Comparison of ENCODE assay signal across 8 mouse cellular contexts in the genomic region with DNA sequence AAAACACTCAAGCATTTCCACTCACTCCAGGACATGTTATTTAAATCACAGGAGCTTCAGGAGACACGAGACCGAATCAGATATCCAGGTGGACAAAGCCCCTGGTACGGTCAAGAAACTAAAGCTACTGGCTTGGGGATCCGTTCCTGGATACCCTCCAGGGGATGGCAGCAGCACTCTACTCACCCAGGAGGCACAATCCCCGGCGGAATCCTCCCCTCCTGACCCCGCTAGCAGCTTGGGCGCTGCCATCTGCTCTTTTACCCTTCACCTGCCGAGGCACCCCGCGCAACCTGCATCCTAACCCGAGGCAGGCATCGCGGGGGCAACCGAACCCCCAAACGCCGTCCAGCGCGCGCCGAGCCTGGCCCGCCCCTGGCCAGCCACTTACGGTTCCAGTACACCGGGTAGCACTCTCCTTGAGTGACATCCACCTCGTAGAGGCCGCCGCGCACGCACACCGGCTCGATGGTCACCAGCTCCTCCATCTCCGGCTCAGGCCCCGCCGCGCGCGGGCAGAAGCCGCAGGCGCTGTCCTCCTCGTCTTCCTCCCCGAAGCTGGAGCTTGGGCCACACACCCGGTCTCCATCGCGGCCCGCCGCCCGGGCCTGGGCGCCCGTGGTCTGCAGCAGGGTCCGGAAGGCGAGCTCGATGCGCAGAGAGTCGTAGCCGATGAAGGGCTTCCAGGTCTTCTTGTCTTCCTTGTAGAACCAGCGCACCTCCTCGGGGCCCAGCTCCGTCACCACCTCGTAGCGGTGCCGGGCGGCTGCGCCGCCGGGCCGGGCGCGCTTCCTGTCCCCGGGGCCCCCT. TPM values are rescaled to one million over a fixed set of nuclear protein-coding genes. Genes with fewer than 3 reads are reported as not detected.
DNase-seq lines count a peak whose midpoint lies in the region; ATAC-seq and TF ChIP-seq lines count a peak whose summit lies in the region.

No protein-coding gene starts in this region.

- H3K9me3 ChIP-seq in forebrain, embryonic 12.5 days: no peaks in the 10 kb centered on the region
- H3K9me3 ChIP-seq in heart, postnatal 0 days (replicated peaks; ENCODE audit: control insufficient read depth, low read length): no peaks in the 10 kb centered on the region

- peak; percentile 51 to 56 for DNase-seq in CD8-positive naive resting alpha-beta T cell, adult 2 months (ENCODE audit: low read depth in 2 of 2, low spot score in 2 of 2)
- DNase-seq in heart, postnatal 0 days (ENCODE audit: low spot score): peak; percentile 30
- peak; percentile 43 to 67 for DNase-seq in kidney, postnatal 36 days
- DNase-seq in lung, adult 18-20 months: peak; percentile 46 to 57
- DNase-seq in thymus, adult 18-20 months: peak; percentile 45 to 54

- H3K27ac ChIP-seq in brown adipose tissue, adult 24 weeks (replicated peaks; ENCODE audit: low read depth, low read length): peak overlapping the region; percentile 37; the same call in 1 of the 2 replicates
- peak overlapping the region; percentile 97 for H3K27ac ChIP-seq in forebrain, embryonic 12.5 days
- peak overlapping the region; percentile 84 for H3K27ac ChIP-seq in heart, postnatal 0 days (ENCODE audit: low read depth)

- no peak for TF ChIP-seq CTCF in heart, postnatal 0 days (IDR thresholded peaks at IDR 0.05; ENCODE audit: low read depth)

- H3K27me3 ChIP-seq in forebrain, embryonic 12.5 days: no peaks in the 10 kb centered on the region
- no peaks in the 10 kb centered on the region for H3K27me3 ChIP-seq in heart, postnatal 0 days (ENCODE audit: control insufficient read depth, insufficient read depth, low read length)

- H3K36me3 ChIP-seq in forebrain, embryonic 12.5 days (replicated peaks): no peaks in the 10 kb centered on the region
- H3K36me3 ChIP-seq in heart, postnatal 0 days (replicated peaks; ENCODE audit: control insufficient read depth, insufficient read depth, low read length): no peaks in the 10 kb centered on the region

- TF ChIP-seq EP300 in heart, postnatal 0 days (IDR thresholded peaks at IDR 0.05; ENCODE audit: low read depth): no peak

- under 1% methylated on average over 69 of the region's 69 CpGs for WGBS in forebrain, embryonic 12.5 days
- WGBS in heart, postnatal 0 days: under 1% methylated on average over 69 of the region's 69 CpGs

- H3K4me3 ChIP-seq in brown adipose tissue, adult 24 weeks (ENCODE audit: insufficient read depth, low read depth, low read length): peak overlapping the region; percentile 93
- H3K4me3 ChIP-seq in forebrain, embryonic 12.5 days (replicated peaks): peak overlapping the region; percentile 86
- H3K4me3 ChIP-seq in heart, postnatal 0 days (ENCODE audit: low read depth, low read length): peak overlapping the region; percentile 86

- H3K4me2 ChIP-seq in forebrain, embryonic 12.5 days: peak overlapping the region; percentile 85
- H3K4me2 ChIP-seq in heart, postnatal 0 days (ENCODE audit: low read depth, low read length): peak overlapping the region; percentile 94

- peak; percentile 56 for ATAC-seq in forebrain, embryonic 12.5 days (ENCODE audit: low FRiP score)
- peak; percentile 33 for ATAC-seq in heart, postnatal 0 days (ENCODE audit: insufficient read depth, low read depth)
- peak; percentile 17; the same call in 1 of the 2 replicates for ATAC-seq in neutrophil, adult 5-6 weeks (ENCODE audit: extremely low read depth, insufficient number of reproducible peaks, low FRiP score, poor library complexity, severe bottlenecking)

- peak overlapping the region; percentile 88 for H3K9ac ChIP-seq in forebrain, embryonic 12.5 days
- H3K9ac ChIP-seq in heart, postnatal 0 days (replicated peaks; ENCODE audit: low read depth, low read length): peak overlapping the region; percentile 86

- peaks cover 17% of the 10 kb centered on the region for H3K4me1 ChIP-seq in brown adipose tissue, adult 24 weeks (ENCODE audit: control insufficient read depth, insufficient read depth, insufficient read length, low read length)
- peaks cover 35% of the 10 kb centered on the region for H3K4me1 ChIP-seq in forebrain, embryonic 12.5 days
- peaks cover 45% of the 10 kb centered on the region for H3K4me1 ChIP-seq in heart, postnatal 0 days (ENCODE audit: control insufficient read depth, insufficient read depth)

RNA-seq across cellular contexts. Expression of a gene that starts 0.9 kb away (rescaled TPM):
- polyA plus RNA-seq in brown adipose tissue, adult 24 weeks (2012; ENCODE audit: insufficient read depth, insufficient read length, missing spikeins): 18.6 and 25.2 TPM in 2 replicates
- 16.7 and 16.8 TPM in 2 replicates for polyA plus RNA-seq in forebrain, embryonic 12.5 days (2016; fragmentation: Nextera tagmentation; extraction: Ambion mirVana)
- 12.0 and 18.6 TPM in 2 replicates for total RNA-seq in heart, postnatal 0 days (2014; rRNA removed; ENCODE audit: low replicate concordance)
- polyA plus RNA-seq in heart, postnatal 0 days (2015; fragmentation: Nextera tagmentation; extraction: Ambion mirVana): 3.4 and 3.6 TPM in 2 replicates
- total RNA-seq in neutrophil, adult 5-6 weeks (2017): 48.8 and 60.3 TPM in 2 replicates

Comparison
In these comparisons a context has a peak if more than half of its experiments do, and no peak if none do; other contexts are left out.
1. Peak in every context shown above with its lines: DNase-seq, ATAC-seq, H3K4me3 ChIP-seq and H3K27ac ChIP-seq.
2. H3K27ac ChIP-seq: peak in every context shown above with its lines; median percentile 97 in forebrain, embryonic 12.5 days; 84 in heart, postnatal 0 days; 37 in brown adipose tissue, adult 24 weeks.